Mouse (Mus musculus): ENCODE measurements around the gene Rap1gap. TPM values are rescaled to one million over a fixed set of nuclear protein-coding genes. Genes with fewer than 3 reads are reported as not detected.

The Rap1gap gene
- polyA plus RNA-seq (2015; fragmentation: Nextera tagmentation; extraction: Ambion mirVana), result 7.7 TPM in 2 replicates

- peak within 1 kb of the TSS; percentile 97 for H3K4me2 ChIP-seq
- peaks cover 41% of the 10 kb centered on the region for H3K27me3 ChIP-seq
- peak within 1 kb of the TSS; percentile 40 for H3K9ac ChIP-seq
- H3K4me3 ChIP-seq, result peak within 1 kb of the TSS; percentile 55
- no peak within 1 kb of the TSS for H3K27ac ChIP-seq
- H3K9me3 ChIP-seq, result no peaks in the 10 kb centered on the region
- ATAC-seq (ENCODE audit: insufficient number of reproducible peaks, low FRiP score, low TSS enrichment, low read depth), result no peak
- H3K4me1 ChIP-seq, result peaks cover 29% of the 10 kb centered on the region
- under 1% methylated on average over 42 of the region's 44 CpGs for WGBS
- H3K36me3 ChIP-seq, result no peaks in the 10 kb centered on the region
These were observed at the start of gene Rap1gap for GRCm38 (mm10) chr4:137664433-137664979. TSS of gene Rap1gap (plus strand) at chr4:137664726.

GRCm38 (mm10) chr4:137622847-137623246 is 41.7 kb upstream of the Rap1gap start:
- no peak overlapping the region for H3K27ac ChIP-seq
- ATAC-seq (ENCODE audit: insufficient number of reproducible peaks, low FRiP score, low TSS enrichment, low read depth), result no peak
- no peaks in the 10 kb centered on the region for H3K4me1 ChIP-seq
- H3K4me2 ChIP-seq, result no peak overlapping the region
- H3K27me3 ChIP-seq, result no peaks in the 10 kb centered on the region
- H3K9me3 ChIP-seq, result no peaks in the 10 kb centered on the region
- H3K9ac ChIP-seq, result no peak overlapping the region
- 95% methylated on average over 8 of the region's 8 CpGs for WGBS
- H3K36me3 ChIP-seq, result peaks cover 89% of the 10 kb centered on the region
- H3K4me3 ChIP-seq, result no peak overlapping the region

GRCm38 (mm10) chr4:137627476-137628235 is 36.9 kb upstream of the Rap1gap start:
- Histone ChIP-seq H3K4me2 (no peak overlapping the region), H3K4me3 (no peak overlapping the region), H3K27me3 (no peaks in the 10 kb centered on the region), H3K36me3 (peaks cover 89% of the 10 kb centered on the region), H3K27ac (no peak overlapping the region), H3K9me3 (no peaks in the 10 kb centered on the region), H3K9ac (no peak overlapping the region), H3K4me1 (no peaks in the 10 kb centered on the region)
- ATAC-seq (ENCODE audit: insufficient number of reproducible peaks, low FRiP score, low TSS enrichment, low read depth), result no peak
- WGBS, result 76% methylated on average over 8 of the region's 8 CpGs

DNA sequence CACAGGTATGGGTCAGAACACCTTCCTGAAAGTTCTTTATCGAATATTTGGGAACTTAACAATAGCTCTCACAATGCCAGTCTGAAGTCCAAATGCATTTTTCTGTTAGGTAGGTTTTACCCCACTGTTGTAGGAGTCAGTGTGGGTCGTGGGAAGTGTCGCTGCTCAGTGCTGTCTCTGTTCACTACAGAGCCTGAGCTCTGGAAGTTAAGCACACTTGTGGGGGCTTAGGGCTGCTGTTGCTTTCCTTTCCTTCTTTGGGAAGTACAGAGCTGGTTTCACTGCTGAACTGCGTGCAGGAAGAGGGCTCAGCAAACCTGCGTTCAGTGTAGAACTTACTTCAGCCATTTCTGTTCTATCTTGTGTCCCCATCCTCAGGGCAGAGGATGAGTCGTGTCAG is 36.1 kb upstream of the Rap1gap start:
- Histone ChIP-seq H3K4me3 (no peak overlapping the region), H3K36me3 (peaks cover 89% of the 10 kb centered on the region), H3K27ac (no peak overlapping the region), H3K9ac (no peak overlapping the region), H3K4me1 (no peaks in the 10 kb centered on the region), H3K27me3 (no peaks in the 10 kb centered on the region), H3K9me3 (no peaks in the 10 kb centered on the region), H3K4me2 (no peak overlapping the region)
- ATAC-seq (ENCODE audit: insufficient number of reproducible peaks, low FRiP score, low TSS enrichment, low read depth), result no peak
- WGBS, result 90% methylated on average over 6 of the region's 6 CpGs

GRCm38 (mm10) chr4:137629354-137629753 is 35.2 kb upstream of the Rap1gap start:
- Histone ChIP-seq H3K9ac (no peak overlapping the region), H3K9me3 (no peaks in the 10 kb centered on the region), H3K36me3 (peaks cover 87% of the 10 kb centered on the region), H3K27me3 (no peaks in the 10 kb centered on the region), H3K4me2 (no peak overlapping the region), H3K4me3 (no peak overlapping the region), H3K4me1 (no peaks in the 10 kb centered on the region), H3K27ac (no peak overlapping the region)
- no peak for ATAC-seq (ENCODE audit: insufficient number of reproducible peaks, low FRiP score, low TSS enrichment, low read depth)
- 70% methylated on average over 7 of the region's 7 CpGs for WGBS

GRCm38 (mm10) chr4:137630153-137630552 is 34.4 kb upstream of the Rap1gap start:
- Histone ChIP-seq H3K4me1 (no peaks in the 10 kb centered on the region), H3K4me3 (no peak overlapping the region), H3K4me2 (no peak overlapping the region), H3K27ac (no peak overlapping the region), H3K9ac (no peak overlapping the region), H3K9me3 (no peaks in the 10 kb centered on the region), H3K27me3 (no peaks in the 10 kb centered on the region), H3K36me3 (peaks cover 87% of the 10 kb centered on the region)
- WGBS, result 80% methylated on average over 2 of the region's 2 CpGs
- ATAC-seq (ENCODE audit: insufficient number of reproducible peaks, low FRiP score, low TSS enrichment, low read depth), result no peak

- 73% methylated on average over 3 of the region's 3 CpGs for WGBS
- H3K4me1 ChIP-seq, result no peaks in the 10 kb centered on the region
- no peaks in the 10 kb centered on the region for H3K9me3 ChIP-seq
- no peaks in the 10 kb centered on the region for H3K27me3 ChIP-seq
- H3K9ac ChIP-seq, result no peak overlapping the region
- H3K4me3 ChIP-seq, result no peak overlapping the region
- H3K27ac ChIP-seq, result no peak overlapping the region
- peaks cover 90% of the 10 kb centered on the region for H3K36me3 ChIP-seq
- no peak for ATAC-seq (ENCODE audit: insufficient number of reproducible peaks, low FRiP score, low TSS enrichment, low read depth)
- no peak overlapping the region for H3K4me2 ChIP-seq
These were observed 32.9 kb upstream of the Rap1gap start for GRCm38 (mm10) chr4:137631596-137631995.

DNA sequence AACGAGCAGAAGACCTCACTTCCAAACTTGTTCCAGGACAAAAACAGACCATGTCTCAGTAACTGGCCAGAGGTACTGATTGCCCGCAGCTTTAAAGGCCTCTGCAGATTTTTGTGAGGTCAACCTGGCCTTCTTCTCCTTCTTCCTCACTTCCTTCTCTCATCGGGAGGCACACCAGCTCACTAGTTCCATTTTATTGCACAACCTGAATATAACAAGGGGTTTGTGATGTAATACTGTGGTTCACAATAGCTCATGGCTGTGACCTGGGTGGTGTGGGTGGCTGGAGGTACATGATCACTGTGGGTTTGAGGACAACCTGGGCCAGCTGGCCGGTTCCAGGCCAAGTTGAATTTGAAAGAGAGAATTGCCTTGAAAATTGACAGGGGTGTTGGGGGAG is 31.1 kb upstream of the Rap1gap start:
- no peaks in the 10 kb centered on the region for H3K9me3 ChIP-seq
- no peak overlapping the region for H3K27ac ChIP-seq
- no peak overlapping the region for H3K4me2 ChIP-seq
- no peak overlapping the region for H3K4me3 ChIP-seq
- no peaks in the 10 kb centered on the region for H3K4me1 ChIP-seq
- ATAC-seq (ENCODE audit: insufficient number of reproducible peaks, low FRiP score, low TSS enrichment, low read depth), result no peak
- H3K36me3 ChIP-seq, result peaks cover 94% of the 10 kb centered on the region
- H3K27me3 ChIP-seq, result no peaks in the 10 kb centered on the region
- WGBS, result 89% methylated on average over 4 of the region's 4 CpGs
- H3K9ac ChIP-seq, result no peak overlapping the region

GRCm38 (mm10) chr4:137636597-137636996 is 27.9 kb upstream of the Rap1gap start:
- Histone ChIP-seq H3K4me2 (no peak overlapping the region), H3K4me3 (no peak overlapping the region), H3K27me3 (no peaks in the 10 kb centered on the region), H3K9ac (no peak overlapping the region), H3K36me3 (peaks cover 85% of the 10 kb centered on the region), H3K9me3 (no peaks in the 10 kb centered on the region), H3K27ac (no peak overlapping the region), H3K4me1 (no peaks in the 10 kb centered on the region)
- no peak for ATAC-seq (ENCODE audit: insufficient number of reproducible peaks, low FRiP score, low TSS enrichment, low read depth)
- 83% methylated on average over 3 of the region's 3 CpGs for WGBS

GRCm38 (mm10) chr4:137641556-137641955 is 23.0 kb upstream of the Rap1gap start:
- Histone ChIP-seq H3K4me1 (no peaks in the 10 kb centered on the region), H3K9me3 (no peaks in the 10 kb centered on the region), H3K36me3 (peaks cover 75% of the 10 kb centered on the region), H3K27me3 (no peaks in the 10 kb centered on the region), H3K9ac (no peak overlapping the region), H3K4me3 (no peak overlapping the region), H3K4me2 (no peak overlapping the region), H3K27ac (no peak overlapping the region)
- ATAC-seq (ENCODE audit: insufficient number of reproducible peaks, low FRiP score, low TSS enrichment, low read depth), result no peak
- WGBS, result 85% methylated on average over 5 of the region's 5 CpGs

DNA sequence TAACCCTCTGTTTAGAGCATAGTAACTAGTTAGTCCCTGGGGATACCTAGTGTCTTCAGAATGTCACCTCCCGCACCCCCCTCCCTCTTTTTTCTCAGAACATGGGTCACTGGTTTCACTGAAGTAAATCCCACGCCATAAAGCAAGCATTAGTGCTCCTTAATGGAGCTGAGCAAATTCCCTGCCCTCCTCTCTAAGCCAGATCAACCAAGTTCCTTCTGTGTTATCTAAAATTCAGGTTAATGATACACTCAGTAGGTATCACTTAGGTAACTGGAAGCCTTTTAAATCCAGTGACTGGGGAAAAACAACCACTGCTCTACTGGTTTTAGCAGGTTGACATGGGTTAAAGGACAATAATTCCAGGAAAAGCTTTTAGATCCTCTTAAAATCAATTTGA is 22.4 kb upstream of the Rap1gap start:
- no peaks in the 10 kb centered on the region for H3K27me3 ChIP-seq
- no peaks in the 10 kb centered on the region for H3K9me3 ChIP-seq
- 68% methylated on average over 2 of the region's 2 CpGs for WGBS
- no peak for ATAC-seq (ENCODE audit: insufficient number of reproducible peaks, low FRiP score, low TSS enrichment, low read depth)
- no peak overlapping the region for H3K4me2 ChIP-seq
- no peak overlapping the region for H3K4me3 ChIP-seq
- no peak overlapping the region for H3K9ac ChIP-seq
- no peak overlapping the region for H3K27ac ChIP-seq
- no peaks in the 10 kb centered on the region for H3K4me1 ChIP-seq
- peaks cover 77% of the 10 kb centered on the region for H3K36me3 ChIP-seq

DNA sequence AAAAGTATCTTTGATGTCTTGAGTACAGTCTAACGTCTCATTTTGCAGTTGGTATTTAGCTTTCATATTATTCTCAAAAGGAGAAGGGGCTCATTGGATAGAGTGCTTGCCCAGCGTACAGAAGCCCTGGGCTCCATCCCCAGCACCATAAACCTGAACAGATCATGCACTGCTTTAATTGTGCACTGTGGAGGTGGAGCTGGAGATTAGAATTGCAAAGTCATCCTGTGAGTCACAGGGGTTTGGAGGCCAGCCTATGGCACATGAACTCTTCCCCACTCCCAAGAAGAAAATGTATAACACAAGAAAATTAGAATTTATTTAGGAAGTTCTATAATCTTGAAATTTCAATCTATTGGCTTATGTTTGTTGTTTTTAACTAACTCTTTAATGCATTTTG is 21.1 kb upstream of the Rap1gap start:
- Histone ChIP-seq H3K4me1 (no peaks in the 10 kb centered on the region), H3K36me3 (peaks cover 74% of the 10 kb centered on the region), H3K27ac (no peak overlapping the region), H3K27me3 (no peaks in the 10 kb centered on the region), H3K4me3 (no peak overlapping the region), H3K9me3 (no peaks in the 10 kb centered on the region), H3K4me2 (no peak overlapping the region), H3K9ac (no peak overlapping the region)
- no peak for ATAC-seq (ENCODE audit: insufficient number of reproducible peaks, low FRiP score, low TSS enrichment, low read depth)
- 80% methylated on average over 2 of the region's 2 CpGs for WGBS

Data from limb, embryonic 15.5 days (tissue).